In genomic region chr7:28267129-28268041, GRCm38 (mm10) we compare ENCODE assay signal across 8 mouse cellular contexts. TPM values are rescaled to one million over a fixed set of nuclear protein-coding genes. Genes with fewer than 3 reads are reported as not detected.
DNase-seq lines count a peak whose midpoint lies in the region; ATAC-seq and TF ChIP-seq lines count a peak whose summit lies in the region.

Gene Eid2 (plus strand): TSS chr7:28267881.

- H3K4me3 ChIP-seq in forebrain, embryonic 11.5 days (ENCODE audit: low read depth, low read length) = peak within 1 kb of the TSS; percentile 96
- H3K4me3 ChIP-seq in heart, embryonic 15.5 days = peak within 1 kb of the TSS; percentile 88
- peak within 1 kb of the TSS; percentile 80 for H3K4me3 ChIP-seq in liver, embryonic 11.5 days (ENCODE audit: low read depth, low read length)
- H3K4me3 ChIP-seq in neural tube, embryonic 13.5 days = peak within 1 kb of the TSS; percentile 86

- peak; percentile 83 for ATAC-seq in forebrain, embryonic 11.5 days (replicated peaks; ENCODE audit: low FRiP score)
- peak; percentile 89 for ATAC-seq in heart, embryonic 15.5 days (replicated peaks; ENCODE audit: insufficient number of reproducible peaks, insufficient read depth, low FRiP score, low read depth)
- peak; percentile 73 for ATAC-seq in liver, embryonic 11.5 days (replicated peaks; ENCODE audit: low FRiP score)
- peak; percentile 95 for ATAC-seq in neural tube, embryonic 13.5 days (ENCODE audit: low read depth)

- H3K9ac ChIP-seq in forebrain, embryonic 11.5 days (ENCODE audit: low read length) = peak within 1 kb of the TSS; percentile 99
- peak within 1 kb of the TSS; percentile 98 for H3K9ac ChIP-seq in heart, embryonic 15.5 days
- H3K9ac ChIP-seq in liver, embryonic 11.5 days (ENCODE audit: low read depth, low read length) = peak within 1 kb of the TSS; percentile 78
- peak within 1 kb of the TSS; percentile 99 for H3K9ac ChIP-seq in neural tube, embryonic 13.5 days

- peak within 1 kb of the TSS; percentile 72 for H3K4me2 ChIP-seq in forebrain, embryonic 11.5 days (ENCODE audit: low read depth, low read length, severe bottlenecking)
- peak within 1 kb of the TSS; percentile 91 for H3K4me2 ChIP-seq in heart, embryonic 15.5 days
- peak within 1 kb of the TSS; percentile 81 for H3K4me2 ChIP-seq in liver, embryonic 11.5 days
- H3K4me2 ChIP-seq in neural tube, embryonic 13.5 days = peak within 1 kb of the TSS; percentile 87

- peak; percentile 95 for TF ChIP-seq POLR2A in brain, embryonic 14.5 days (IDR thresholded peaks at IDR 0.05; ENCODE audit: borderline replicate concordance, extremely low read depth, insufficient read depth, insufficient read length, poor library complexity, severe bottlenecking)

- TF ChIP-seq CTCF in brain, embryonic 14.5 days (IDR thresholded peaks at IDR 0.05; ENCODE audit: borderline replicate concordance, extremely low read depth, insufficient read depth, insufficient read length) = no peak

- H3K27ac ChIP-seq in forebrain, embryonic 11.5 days (ENCODE audit: low read depth, low read length) = peak within 1 kb of the TSS; percentile 68
- H3K27ac ChIP-seq in heart, embryonic 15.5 days = peak within 1 kb of the TSS; percentile 84
- peak within 1 kb of the TSS; percentile 65 for H3K27ac ChIP-seq in liver, embryonic 11.5 days (ENCODE audit: low read depth, low read length)
- peak within 1 kb of the TSS; percentile 96 for H3K27ac ChIP-seq in neural tube, embryonic 13.5 days (replicated peaks)

- H3K36me3 ChIP-seq in forebrain, embryonic 11.5 days (ENCODE audit: control insufficient read depth, insufficient read depth, low read length) = peaks cover 2% of the 10 kb centered on the region; the same call in 1 of the 2 replicates
- peaks cover 9% of the 10 kb centered on the region; the same call in 1 of the 2 replicates for H3K36me3 ChIP-seq in heart, embryonic 15.5 days
- peaks cover 2% of the 10 kb centered on the region; the same call in 1 of the 2 replicates for H3K36me3 ChIP-seq in liver, embryonic 11.5 days (ENCODE audit: control insufficient read depth, insufficient read depth, low read length)
- H3K36me3 ChIP-seq in neural tube, embryonic 13.5 days = peaks cover 19% of the 10 kb centered on the region

- WGBS in forebrain, embryonic 11.5 days = 7% methylated on average over 57 of the region's 57 CpGs
- 6% methylated on average over 57 of the region's 57 CpGs for WGBS in heart, embryonic 15.5 days
- WGBS in liver, embryonic 11.5 days = 6% methylated on average over 57 of the region's 57 CpGs
- 7% methylated on average over 57 of the region's 57 CpGs for whole genome bisulfite sequencing in neural tube, embryonic 13.5 days

- no peaks in the 10 kb centered on the region; the same call in 1 of the 2 replicates for H3K9me3 ChIP-seq in forebrain, embryonic 11.5 days (ENCODE audit: control insufficient read depth, low read length)
- no peaks in the 10 kb centered on the region for H3K9me3 ChIP-seq in heart, embryonic 15.5 days (replicated peaks)
- H3K9me3 ChIP-seq in liver, embryonic 11.5 days (ENCODE audit: control insufficient read depth, low read length) = no peaks in the 10 kb centered on the region
- H3K9me3 ChIP-seq in neural tube, embryonic 13.5 days = no peaks in the 10 kb centered on the region

- H3K27me3 ChIP-seq in forebrain, embryonic 11.5 days (ENCODE audit: control insufficient read depth, insufficient read depth, low read length) = no peaks in the 10 kb centered on the region
- H3K27me3 ChIP-seq in heart, embryonic 15.5 days = no peaks in the 10 kb centered on the region; the same call in 1 of the 2 replicates
- peaks cover 5% of the 10 kb centered on the region; the same call in 1 of the 2 replicates for H3K27me3 ChIP-seq in liver, embryonic 11.5 days (replicated peaks; ENCODE audit: control insufficient read depth, insufficient read depth, low read length)
- H3K27me3 ChIP-seq in neural tube, embryonic 13.5 days = peaks cover 5% of the 10 kb centered on the region

- 0 out of 2 replicates have a peak, but pooled peaks cover 2% of the 10 kb centered on the region for H3K4me1 ChIP-seq in forebrain, embryonic 11.5 days (replicated peaks; ENCODE audit: control insufficient read depth, insufficient read depth, low read length)
- H3K4me1 ChIP-seq in heart, embryonic 15.5 days (replicated peaks) = peaks cover 11% of the 10 kb centered on the region
- no peaks in the 10 kb centered on the region for H3K4me1 ChIP-seq in liver, embryonic 11.5 days (replicated peaks; ENCODE audit: control insufficient read depth, insufficient read depth, low read length)
- peaks cover 17% of the 10 kb centered on the region for H3K4me1 ChIP-seq in neural tube, embryonic 13.5 days (replicated peaks)

- DNase-seq in CD4-positive helper T cell, adult 2 months (ENCODE audit: low read depth, low spot score) = peak; percentile 79
- DNase-seq in brain, embryonic 14.5 days (ENCODE audit: low read depth) = peak; percentile 97
- peak; percentile 93 for DNase-seq in forebrain, embryonic 11.5 days (ENCODE audit: low spot score)
- peak; percentile 90 for DNase-seq in kidney, postnatal 10 days
- DNase-seq in liver, embryonic 11.5 days (ENCODE audit: low spot score) = no peak
- peak; percentile 47 to 57 for DNase-seq in thymus, adult 18-20 months

RNA-seq across cellular contexts. Expression of gene Eid2, which starts in this region (rescaled TPM):
- polyA plus RNA-seq in brain, embryonic 14.5 days (2012; rRNA removed) = 62.0 and 63.2 TPM in 2 replicates
- polyA plus RNA-seq in forebrain, embryonic 11.5 days (2014; fragmentation: Nextera tagmentation; extraction: Ambion mirVana) = 12.6 and 16.1 TPM in 2 replicates
- 5.2 and 5.9 TPM in 2 replicates for polyA plus RNA-seq in heart, embryonic 15.5 days (2015; fragmentation: Nextera tagmentation; extraction: Ambion mirVana)
- 3.8 and 4.6 TPM in 2 replicates for polyA plus RNA-seq in liver, embryonic 11.5 days (2014; fragmentation: Nextera tagmentation; extraction: Ambion mirVana)
- 7.0 and 13.5 TPM in 2 replicates for polyA plus RNA-seq in neural tube, embryonic 13.5 days (2015; fragmentation: Nextera tagmentation; extraction: Ambion mirVana)
